Mouse (Mus musculus) bone marrow, adult 2 months (tissue): Measurements from ENCODE around the gene Nkx3-2.

ENCODE experiments used
- CTCF ChIP-seq: fragments of 200-500 bp; IDR thresholded peaks from 2 replicates; pipeline ENCODE4 v1.5.1; 2011; ENCODE audit warnings: low read length, control low read depth; ENCODE audit not compliant: control insufficient read depth, insufficient read depth
- POLR2A ChIP-seq: fragments of 200-500 bp; IDR thresholded peaks from 2 replicates; pipeline ENCODE4 v1.6.1; 2011; ENCODE audit warnings: low read depth, mild to moderate bottlenecking, control low read depth, low read length, borderline replicate concordance; ENCODE audit not compliant: control insufficient read depth

GRCm38 (mm10) chr5:41763731-41764721 lies at the start of gene Nkx3-2:
- no peak; the same call in 1 of the 2 replicates for TF ChIP-seq POLR2A
- TF ChIP-seq CTCF = no peak
